Mouse (Mus musculus): Measurements from ENCODE around the gene Col11a2. TPM values are rescaled to one million over a fixed set of nuclear protein-coding genes. Genes with fewer than 3 reads are reported as not detected.

The Col11a2 gene
- polyA plus RNA-seq, 1 experiment from 2014 or later, result 1.4 TPM

GRCm38 (mm10) chr17:34114114-34114513 lies 74.9 kb downstream of the Col11a2 start:
- H3K4me2 ChIP-seq, result no peak overlapping the region
- no peak overlapping the region for H3K9ac ChIP-seq (ENCODE audit: low read length)
- H3K9me3 ChIP-seq (ENCODE audit: control insufficient read depth, low read length), result no peaks in the 10 kb centered on the region
- DNase-seq (ENCODE audit: low spot score, missing footprints) (peak; percentile 82), ATAC-seq (ENCODE audit: low FRiP score) (no peak)
- H3K4me1 ChIP-seq (ENCODE audit: control insufficient read depth, insufficient read depth, low read length), result peaks cover 11% of the 10 kb centered on the region
- no peaks in the 10 kb centered on the region for H3K27me3 ChIP-seq (ENCODE audit: control insufficient read depth, insufficient read depth, low read length)
- H3K4me3 ChIP-seq (ENCODE audit: low read depth, low read length), result no peak overlapping the region
- H3K27ac ChIP-seq (ENCODE audit: low read depth, low read length), result no peak overlapping the region
- 94% methylated on average over 7 of the region's 7 CpGs for WGBS
- peaks cover 53% of the 10 kb centered on the region for H3K36me3 ChIP-seq (ENCODE audit: control insufficient read depth, insufficient read depth, low read length)

MicroRNAs encoded within 50 kb of the gene (microRNA counts, 519-probe panel; counts per million panel counts)
- microRNA mmu-miR-219, result 4,450 counts per million, percentile 40 among the panel's probes with 10 or more counts

Small RNAs within 50 kb of the gene (microRNA-seq; reads per million reads assigned to microRNA genes)
- gene Mir219a-1 (4.9 reads per million, percentile 23 among the genes with 10 or more reads in this experiment), gene Mir219c (not detected)

Other genes starting within 250 kb of the Col11a2 start
- 18.3 and 23.9 TPM in 2 replicates for gene Kank3, start 228.9 kb upstream of the Col11a2 start, polyA plus RNA-seq (2014; fragmentation: Nextera tagmentation; extraction: Ambion mirVana)
- 748 and 845 TPM in 2 replicates for gene Rps28, start 214.9 kb upstream of the Col11a2 start, polyA plus RNA-seq (2014; fragmentation: Nextera tagmentation; extraction: Ambion mirVana)
- gene Ndufa7, start 214.9 kb upstream of the Col11a2 start, polyA plus RNA-seq (2014; fragmentation: Nextera tagmentation; extraction: Ambion mirVana), result 408 and 456 TPM in 2 replicates
- gene Cd320, start 196.3 kb upstream of the Col11a2 start, polyA plus RNA-seq (2014; fragmentation: Nextera tagmentation; extraction: Ambion mirVana), result 67.5 and 70.5 TPM in 2 replicates
- gene Gm7029, start 165.6 kb upstream of the Col11a2 start, polyA plus RNA-seq (2014; fragmentation: Nextera tagmentation; extraction: Ambion mirVana), result not detected in 2 replicates
- gene Kifc1, start 148.8 kb upstream of the Col11a2 start, polyA plus RNA-seq (2014; fragmentation: Nextera tagmentation; extraction: Ambion mirVana), result 8.1 and 11.4 TPM in 2 replicates
- 0.22 TPM in 1 of 2 replicates, not detected in the other for gene Platr17, start 134.3 kb upstream of the Col11a2 start, polyA plus RNA-seq (2014; fragmentation: Nextera tagmentation; extraction: Ambion mirVana)
- 59.5 and 60.4 TPM in 2 replicates for gene Daxx, start 130.0 kb upstream of the Col11a2 start, polyA plus RNA-seq (2014; fragmentation: Nextera tagmentation; extraction: Ambion mirVana)
- gene Tapbp, start 123.5 kb upstream of the Col11a2 start, polyA plus RNA-seq (2014; fragmentation: Nextera tagmentation; extraction: Ambion mirVana), result 13.6 and 14.8 TPM in 2 replicates
- gene Zbtb22, start 123.5 kb upstream of the Col11a2 start, polyA plus RNA-seq (2014; fragmentation: Nextera tagmentation; extraction: Ambion mirVana), result 8.0 and 9.4 TPM in 2 replicates
- gene Rgl2, start 109.9 kb upstream of the Col11a2 start, polyA plus RNA-seq (2014; fragmentation: Nextera tagmentation; extraction: Ambion mirVana), result 29.3 and 33.6 TPM in 2 replicates
- 206 and 208 TPM in 2 replicates for gene Pfdn6, start 99.1 kb upstream of the Col11a2 start, polyA plus RNA-seq (2014; fragmentation: Nextera tagmentation; extraction: Ambion mirVana)
- gene Wdr46, start 98.8 kb upstream of the Col11a2 start, polyA plus RNA-seq (2014; fragmentation: Nextera tagmentation; extraction: Ambion mirVana), result 27.4 and 28.9 TPM in 2 replicates
- gene B3galt4, start 87.9 kb upstream of the Col11a2 start, polyA plus RNA-seq (2014; fragmentation: Nextera tagmentation; extraction: Ambion mirVana), result 3.4 and 4.2 TPM in 2 replicates
- 36.3 and 36.5 TPM in 2 replicates for gene Vps52, start 83.6 kb upstream of the Col11a2 start, polyA plus RNA-seq (2014; fragmentation: Nextera tagmentation; extraction: Ambion mirVana)
- gene Rps18, start 83.4 kb upstream of the Col11a2 start, polyA plus RNA-seq (2014; fragmentation: Nextera tagmentation; extraction: Ambion mirVana), result 1,159 and 1,302 TPM in 2 replicates
- 30.0 and 37.2 TPM in 2 replicates for gene H2-K1, start 39.1 kb upstream of the Col11a2 start, polyA plus RNA-seq (2014; fragmentation: Nextera tagmentation; extraction: Ambion mirVana)
- 5.5 and 7.1 TPM in 2 replicates for gene Ring1, start 14.8 kb upstream of the Col11a2 start, polyA plus RNA-seq (2014; fragmentation: Nextera tagmentation; extraction: Ambion mirVana)
- 95.4 and 99.0 TPM in 2 replicates for gene H2-Ke6, start 11.4 kb upstream of the Col11a2 start, polyA plus RNA-seq (2014; fragmentation: Nextera tagmentation; extraction: Ambion mirVana)
- 85.1 and 97.4 TPM in 2 replicates for gene Slc39a7, start 7.8 kb upstream of the Col11a2 start, polyA plus RNA-seq (2014; fragmentation: Nextera tagmentation; extraction: Ambion mirVana)
- 17.2 and 17.9 TPM in 2 replicates for gene Rxrb, start 7.6 kb upstream of the Col11a2 start, polyA plus RNA-seq (2014; fragmentation: Nextera tagmentation; extraction: Ambion mirVana)
- gene H2-Oa, start 52.9 kb downstream of the Col11a2 start, polyA plus RNA-seq (2014; fragmentation: Nextera tagmentation; extraction: Ambion mirVana), result 0.19 and 0.33 TPM in 2 replicates
- gene H2-DMa, start 80.1 kb downstream of the Col11a2 start, polyA plus RNA-seq (2014; fragmentation: Nextera tagmentation; extraction: Ambion mirVana), result 8.0 and 9.5 TPM in 2 replicates
- gene Brd2, start 83.2 kb downstream of the Col11a2 start, polyA plus RNA-seq (2014; fragmentation: Nextera tagmentation; extraction: Ambion mirVana), result 98.7 and 99.2 TPM in 2 replicates
- not detected in 2 replicates for gene H2-DMb2, start 103.9 kb downstream of the Col11a2 start, polyA plus RNA-seq (2014; fragmentation: Nextera tagmentation; extraction: Ambion mirVana)
- 0.25 and 0.38 TPM in 2 replicates for gene H2-DMb1, start 113.6 kb downstream of the Col11a2 start, polyA plus RNA-seq (2014; fragmentation: Nextera tagmentation; extraction: Ambion mirVana)
- 0.77 and 1.7 TPM in 2 replicates for gene Tap1, start 148.1 kb downstream of the Col11a2 start, polyA plus RNA-seq (2014; fragmentation: Nextera tagmentation; extraction: Ambion mirVana)
- gene Psmb9, start 148.3 kb downstream of the Col11a2 start, polyA plus RNA-seq (2014; fragmentation: Nextera tagmentation; extraction: Ambion mirVana), result 1.0 and 1.3 TPM in 2 replicates
- 1.8 and 2.1 TPM in 2 replicates for gene Psmb8, start 158.3 kb downstream of the Col11a2 start, polyA plus RNA-seq (2014; fragmentation: Nextera tagmentation; extraction: Ambion mirVana)
- gene Tap2, start 164.1 kb downstream of the Col11a2 start, polyA plus RNA-seq (2014; fragmentation: Nextera tagmentation; extraction: Ambion mirVana), result 0.27 and 0.63 TPM in 2 replicates
- not detected in 2 replicates for gene H2-Ob, start 199.5 kb downstream of the Col11a2 start, polyA plus RNA-seq (2014; fragmentation: Nextera tagmentation; extraction: Ambion mirVana)
- gene H2-Ab1, start 218.3 kb downstream of the Col11a2 start, polyA plus RNA-seq (2014; fragmentation: Nextera tagmentation; extraction: Ambion mirVana), result 4.3 and 4.7 TPM in 2 replicates
- not detected in 2 replicates for gene H2-Aa, start 248.4 kb downstream of the Col11a2 start, polyA plus RNA-seq (2014; fragmentation: Nextera tagmentation; extraction: Ambion mirVana)

Data from midbrain, embryonic 11.5 days (tissue).